Mouse (Mus musculus) layer of hippocampus, postnatal 14 days (tissue): ENCODE results near the gene Disc1. TPM values are rescaled to one million over a fixed set of nuclear protein-coding genes. Genes with fewer than 3 reads are reported as not detected.

ENCODE experiments used
- DNase-seq, 2 experiments: peaks; one replicate each; pipeline ENCODE4 v3.0.0; 2021 to 2022; ENCODE audit warnings: low spot score in 2 of 2, mixed read lengths in 1 of 2
- total RNA-seq, 2 experiments: library from RNA; stranded (reverse); gene quantifications; 2 replicates each; pipeline ENCODE4 v1.2.3; 2021

The Disc1 gene
- total RNA-seq, 2 experiments from 2014 or later, result 4.5 to 5.7 TPM

- DNase-seq, result peak; percentile 29 to 45
Measured at GRCm38 (mm10) chr8:125255006-125255685, 201.2 kb downstream of the Disc1 start.

- no peak for DNase-seq
Measured at GRCm38 (mm10) chr8:125257660-125258059, 203.7 kb downstream of the Disc1 start.

GRCm38 (mm10) chr8:125258806-125259500, 205.0 kb downstream of the Disc1 start:
- DNase-seq, result no peak

- no peak for DNase-seq
Measured at GRCm38 (mm10) chr8:125268181-125268705, 214.2 kb downstream of the Disc1 start.

GRCm38 (mm10) chr8:125270292-125270691, 216.3 kb downstream of the Disc1 start:
- DNase-seq, result no peak

- DNase-seq, result no peak
Measured at GRCm38 (mm10) chr8:125271357-125271756, 217.4 kb downstream of the Disc1 start.

- DNase-seq, result no peak
Measured at GRCm38 (mm10) chr8:125272089-125272866, 218.3 kb downstream of the Disc1 start.

GRCm38 (mm10) chr8:125277071-125277682, 223.2 kb downstream of the Disc1 start:
- DNase-seq, result no peak

GRCm38 (mm10) chr8:125279156-125279555, 225.2 kb downstream of the Disc1 start:
- no peak for DNase-seq

GRCm38 (mm10) chr8:125279892-125280291, 225.9 kb downstream of the Disc1 start:
- no peak for DNase-seq

- DNase-seq, result no peak
Measured at GRCm38 (mm10) chr8:125282531-125282930, 228.5 kb downstream of the Disc1 start.

- DNase-seq, result no peak
Measured at GRCm38 (mm10) chr8:125283542-125283941, 229.5 kb downstream of the Disc1 start.

GRCm38 (mm10) chr8:125284875-125285274, 230.9 kb downstream of the Disc1 start:
- no peak for DNase-seq

GRCm38 (mm10) chr8:125285391-125285790, 231.4 kb downstream of the Disc1 start:
- DNase-seq, result no peak

- DNase-seq, result no peak
Measured at GRCm38 (mm10) chr8:125285966-125286681, 232.1 kb downstream of the Disc1 start.

GRCm38 (mm10) chr8:125287311-125287710, 233.3 kb downstream of the Disc1 start:
- DNase-seq, result no peak

- DNase-seq, result no peak
Measured at GRCm38 (mm10) chr8:125287841-125288341, 233.9 kb downstream of the Disc1 start.

GRCm38 (mm10) chr8:125291506-125291905, 237.5 kb downstream of the Disc1 start:
- no peak for DNase-seq

- DNase-seq, result no peak
Measured at GRCm38 (mm10) chr8:125291932-125292717, 238.1 kb downstream of the Disc1 start.
